Mouse (Mus musculus): ENCODE measurements around the gene Esyt1.

DNA sequence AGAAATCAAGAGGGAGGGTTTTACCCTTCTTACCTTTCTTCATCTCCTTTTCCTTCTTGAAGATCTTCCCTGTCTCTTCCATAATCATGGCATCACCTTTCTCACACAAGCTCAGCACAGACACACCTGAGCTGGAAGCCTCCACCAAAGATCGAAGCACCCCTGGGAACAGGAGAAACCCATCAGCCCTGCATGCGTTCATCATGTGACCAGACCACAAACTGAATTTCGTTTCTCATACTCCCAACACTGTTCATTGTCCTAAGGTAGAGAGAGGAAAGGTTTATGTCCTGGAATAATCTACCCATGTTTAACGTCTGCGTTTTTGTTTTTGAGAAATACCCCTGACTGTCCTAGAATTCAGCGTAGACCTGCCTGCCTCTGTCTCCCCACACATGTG is 37.9 kb upstream of the Esyt1 start:
- TF ChIP-seq CTCF (IDR thresholded peaks at IDR 0.05; ENCODE audit: control insufficient read depth, insufficient read depth, low read length): no peak
- TF ChIP-seq POLR2A (IDR thresholded peaks at IDR 0.05; ENCODE audit: borderline replicate concordance, control insufficient read depth, low read depth, low read length): no peak

Measured in bone marrow, adult 2 months (tissue).